Mouse (Mus musculus): ENCODE measurements at regions not wholly inside any gene's neighbourhood (a gene's known extent, or its start where the extent isn't known, plus 50 kb on each side); places are given as distances from the start of the nearest gene placed in this dataset.

GRCm38 (mm10) chr16:29842071-29842470, 222.1 kb upstream of the Hes1 start:
- Histone ChIP-seq H3K36me3 (ENCODE audit: control insufficient read depth, insufficient read depth, low read length) (no peaks in the 10 kb centered on the region), H3K4me3 (ENCODE audit: control insufficient read depth, low read depth, low read length) (no peak overlapping the region), H3K27me3 (ENCODE audit: control insufficient read depth, insufficient read depth, low read length) (no peaks in the 10 kb centered on the region), H3K4me1 (ENCODE audit: control insufficient read depth, insufficient read depth, low read length) (peaks cover 3% of the 10 kb centered on the region), H3K27ac (ENCODE audit: control insufficient read depth, insufficient read depth, low read depth, low read length) (no peak overlapping the region)
- no peak for TF ChIP-seq CTCF (IDR thresholded peaks at IDR 0.05; ENCODE audit: control insufficient read depth, insufficient read depth, insufficient replicate concordance, low read depth, low read length)
- no peak for TF ChIP-seq POLR2A (IDR thresholded peaks at IDR 0.05; ENCODE audit: control insufficient read depth, low read depth, low read length)

GRCm38 (mm10) chr16:29843490-29843889, 220.7 kb upstream of the Hes1 start:
- H3K4me1 ChIP-seq (ENCODE audit: control insufficient read depth, insufficient read depth, low read length) = no peaks in the 10 kb centered on the region
- no peak overlapping the region for H3K27ac ChIP-seq (ENCODE audit: control insufficient read depth, insufficient read depth, low read depth, low read length)
- no peaks in the 10 kb centered on the region for H3K36me3 ChIP-seq (ENCODE audit: control insufficient read depth, insufficient read depth, low read length)
- H3K27me3 ChIP-seq (ENCODE audit: control insufficient read depth, insufficient read depth, low read length) = no peaks in the 10 kb centered on the region
- no peak overlapping the region for H3K4me3 ChIP-seq (ENCODE audit: control insufficient read depth, low read depth, low read length)
- TF ChIP-seq CTCF (IDR thresholded peaks at IDR 0.05; ENCODE audit: control insufficient read depth, insufficient read depth, insufficient replicate concordance, low read depth, low read length) (no peak), POLR2A (IDR thresholded peaks at IDR 0.05; ENCODE audit: control insufficient read depth, low read depth, low read length) (no peak)

DNA sequence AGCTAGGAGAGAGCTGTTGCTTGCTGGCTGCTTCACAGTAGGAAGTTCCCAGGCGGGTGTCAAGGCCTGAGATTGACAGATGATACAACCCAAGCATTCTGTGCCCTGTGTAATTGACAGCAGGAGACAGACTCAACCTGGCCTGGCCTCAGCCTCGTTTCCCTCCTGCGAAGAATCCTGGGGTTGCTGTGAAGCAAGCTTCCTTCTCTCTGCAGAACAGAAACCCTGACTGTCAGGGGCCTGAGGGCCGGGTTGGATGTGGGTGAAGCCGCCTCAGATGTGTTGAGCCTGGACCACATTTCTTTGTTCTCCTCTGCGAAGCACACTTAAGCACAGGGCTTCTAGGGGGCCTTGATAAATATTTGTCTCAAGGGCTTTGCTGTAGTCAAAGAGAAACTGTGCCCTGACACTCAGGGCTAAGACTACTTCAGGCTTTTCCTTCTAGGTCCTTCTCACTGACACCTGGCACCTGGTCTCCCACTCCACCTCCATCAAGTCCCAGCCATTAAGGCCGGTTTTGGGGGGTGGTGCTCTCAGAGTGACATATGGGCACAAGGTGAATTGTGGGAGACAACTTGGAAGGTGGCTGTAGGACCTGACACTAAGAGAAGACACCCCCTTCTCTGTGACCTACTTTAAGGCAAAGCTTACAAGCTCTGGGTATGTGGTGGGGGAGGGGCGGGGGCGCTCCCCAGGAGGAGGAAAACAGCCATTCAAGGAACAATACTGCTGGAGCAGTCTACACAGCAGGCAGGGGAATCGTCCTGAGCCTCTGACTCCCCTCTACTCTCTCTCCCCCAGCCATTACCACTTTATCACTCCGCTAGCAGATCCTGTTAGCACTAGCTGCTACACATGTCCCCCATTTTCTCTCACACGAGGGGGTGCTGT, 219.2 kb upstream of the Hes1 start:
- no peak overlapping the region for H3K27ac ChIP-seq (ENCODE audit: control insufficient read depth, insufficient read depth, low read depth, low read length)
- no peaks in the 10 kb centered on the region for H3K27me3 ChIP-seq (ENCODE audit: control insufficient read depth, insufficient read depth, low read length)
- no peaks in the 10 kb centered on the region for H3K36me3 ChIP-seq (ENCODE audit: control insufficient read depth, insufficient read depth, low read length)
- H3K4me3 ChIP-seq (ENCODE audit: control insufficient read depth, low read depth, low read length) = no peak overlapping the region
- H3K4me1 ChIP-seq (ENCODE audit: control insufficient read depth, insufficient read depth, low read length) = no peaks in the 10 kb centered on the region
- TF ChIP-seq CTCF (IDR thresholded peaks at IDR 0.05; ENCODE audit: control insufficient read depth, insufficient read depth, insufficient replicate concordance, low read depth, low read length) = no peak

GRCm38 (mm10) chr16:29845597-29845986, 218.6 kb upstream of the Hes1 start:
- TF ChIP-seq POLR2A (IDR thresholded peaks at IDR 0.05; ENCODE audit: control insufficient read depth, low read depth, low read length) (no peak), CTCF (IDR thresholded peaks at IDR 0.05; ENCODE audit: control insufficient read depth, insufficient read depth, insufficient replicate concordance, low read depth, low read length) (no peak)
- no peak overlapping the region for H3K27ac ChIP-seq (ENCODE audit: control insufficient read depth, insufficient read depth, low read depth, low read length)

DNA sequence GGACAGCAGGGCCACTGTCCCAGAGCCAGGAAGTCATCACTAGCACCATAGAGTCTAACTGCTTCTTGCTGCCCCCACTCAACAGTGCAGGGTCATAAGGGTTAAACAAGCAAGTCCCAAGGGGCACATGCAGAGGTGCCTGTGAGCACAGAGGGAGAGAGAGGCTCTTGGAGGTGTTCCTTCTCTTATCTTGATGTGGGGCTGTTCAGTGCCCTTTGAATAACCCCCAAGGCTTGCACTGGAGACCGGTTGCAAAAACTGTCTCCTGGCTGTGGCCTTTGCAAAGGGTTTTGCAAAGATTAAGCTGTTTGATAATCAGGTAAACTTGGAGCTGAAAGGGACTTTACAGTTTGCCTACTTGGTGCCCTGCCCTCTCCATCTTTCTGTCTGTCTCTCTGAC, 217.1 kb upstream of the Hes1 start:
- H3K27me3 ChIP-seq (ENCODE audit: control insufficient read depth, insufficient read depth, low read length) = no peaks in the 10 kb centered on the region
- H3K36me3 ChIP-seq (ENCODE audit: control insufficient read depth, insufficient read depth, low read length) = no peaks in the 10 kb centered on the region
- no peak overlapping the region for H3K4me3 ChIP-seq (ENCODE audit: control insufficient read depth, low read depth, low read length)
- no peaks in the 10 kb centered on the region for H3K4me1 ChIP-seq (ENCODE audit: control insufficient read depth, insufficient read depth, low read length)
- TF ChIP-seq POLR2A (IDR thresholded peaks at IDR 0.05; ENCODE audit: control insufficient read depth, low read depth, low read length) (no peak), CTCF (IDR thresholded peaks at IDR 0.05; ENCODE audit: control insufficient read depth, insufficient read depth, insufficient replicate concordance, low read depth, low read length) (no peak)
- no peak overlapping the region for H3K27ac ChIP-seq (ENCODE audit: control insufficient read depth, insufficient read depth, low read depth, low read length)

More at GRCm38 (mm10) chr16:29845597-29845986, 218.6 kb upstream of the Hes1 start:
- Histone ChIP-seq H3K36me3 (ENCODE audit: control insufficient read depth, insufficient read depth, low read length) (no peaks in the 10 kb centered on the region), H3K27me3 (ENCODE audit: control insufficient read depth, insufficient read depth, low read length) (no peaks in the 10 kb centered on the region), H3K4me3 (ENCODE audit: control insufficient read depth, low read depth, low read length) (no peak overlapping the region), H3K4me1 (ENCODE audit: control insufficient read depth, insufficient read depth, low read length) (no peaks in the 10 kb centered on the region)

GRCm38 (mm10) chr16:29847734-29848133, 216.4 kb upstream of the Hes1 start:
- Histone ChIP-seq H3K27me3 (ENCODE audit: control insufficient read depth, insufficient read depth, low read length) (no peaks in the 10 kb centered on the region), H3K4me3 (ENCODE audit: control insufficient read depth, low read depth, low read length) (no peak overlapping the region), H3K36me3 (ENCODE audit: control insufficient read depth, insufficient read depth, low read length) (no peaks in the 10 kb centered on the region), H3K4me1 (ENCODE audit: control insufficient read depth, insufficient read depth, low read length) (no peaks in the 10 kb centered on the region), H3K27ac (ENCODE audit: control insufficient read depth, insufficient read depth, low read depth, low read length) (no peak overlapping the region)
- no peak for TF ChIP-seq POLR2A (IDR thresholded peaks at IDR 0.05; ENCODE audit: control insufficient read depth, low read depth, low read length)
- no peak for TF ChIP-seq CTCF (IDR thresholded peaks at IDR 0.05; ENCODE audit: control insufficient read depth, insufficient read depth, insufficient replicate concordance, low read depth, low read length)

DNA sequence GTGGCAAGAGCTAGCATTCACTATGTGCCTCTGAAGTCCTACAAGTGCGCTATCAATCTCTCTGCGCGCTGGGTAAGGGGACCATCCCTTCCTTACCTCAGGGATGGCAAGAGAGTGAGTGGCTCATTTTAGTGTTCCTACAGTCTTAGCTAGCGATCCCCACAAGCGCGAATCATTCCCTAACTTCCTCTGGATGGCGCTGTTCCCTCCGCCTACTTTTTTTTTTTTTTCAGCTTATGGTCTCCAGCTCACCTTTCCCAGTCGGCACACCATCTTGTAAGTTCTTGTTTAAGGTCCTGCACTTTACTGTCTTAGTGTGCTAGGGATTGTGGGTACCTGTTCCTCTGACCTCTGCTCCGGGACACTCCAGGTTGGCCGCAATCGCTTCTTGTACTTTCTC, 215.7 kb upstream of the Hes1 start:
- H3K36me3 ChIP-seq (ENCODE audit: control insufficient read depth, insufficient read depth, low read length) = no peaks in the 10 kb centered on the region
- no peaks in the 10 kb centered on the region for H3K4me1 ChIP-seq (ENCODE audit: control insufficient read depth, insufficient read depth, low read length)
- no peak for TF ChIP-seq POLR2A (IDR thresholded peaks at IDR 0.05; ENCODE audit: control insufficient read depth, low read depth, low read length)
- 0 out of 2 replicates have a peak, but pooled peaks have one; percentile 24 for TF ChIP-seq CTCF (IDR thresholded peaks at IDR 0.05; ENCODE audit: control insufficient read depth, insufficient read depth, insufficient replicate concordance, low read depth, low read length)
- H3K27ac ChIP-seq (ENCODE audit: control insufficient read depth, insufficient read depth, low read depth, low read length) = no peak overlapping the region
- H3K4me3 ChIP-seq (ENCODE audit: control insufficient read depth, low read depth, low read length) = no peak overlapping the region
- no peaks in the 10 kb centered on the region for H3K27me3 ChIP-seq (ENCODE audit: control insufficient read depth, insufficient read depth, low read length)
